Mouse (Mus musculus): ENCODE measurements around the gene Prtn3.

DNA sequence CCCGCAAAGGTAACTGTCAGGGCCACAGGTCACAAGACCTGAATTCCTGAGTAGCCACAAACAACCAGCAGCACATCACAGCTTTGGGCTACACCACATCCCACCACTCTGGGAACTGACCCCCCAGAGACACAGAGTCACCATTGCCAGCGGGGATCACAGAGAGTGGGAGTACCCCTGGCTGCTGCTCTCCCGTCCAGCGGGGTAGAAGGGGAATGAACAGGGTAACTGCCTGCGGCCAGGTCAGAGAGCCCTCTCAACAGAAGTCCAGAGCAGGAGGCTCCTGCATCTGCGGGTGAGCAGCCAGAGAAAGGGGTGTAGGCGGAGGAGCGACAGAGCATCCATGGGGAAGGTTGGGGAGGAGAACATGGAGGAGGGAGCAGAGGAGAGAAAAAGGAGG lies 41.8 kb downstream of the Prtn3 start:
- TF ChIP-seq CTCF (IDR thresholded peaks at IDR 0.05; ENCODE audit: insufficient read depth, low read length) = no peak
- TF ChIP-seq POLR2A (IDR thresholded peaks at IDR 0.05; ENCODE audit: borderline replicate concordance, extremely low read depth, low read depth, low read length) = no peak
